ENCODE assay signal across 10 mouse cellular contexts in genomic region chr12:109406018-109406417, GRCm38 (mm10). TPM values are rescaled to one million over a fixed set of nuclear protein-coding genes. Genes with fewer than 3 reads are reported as not detected.
"Had no signal": no experiment of that assay in that cellular context is flagged by ENCODE, and none has a peak within 500 bp of the region (broad histone marks: within the 10 kb centered on the region; RNA-seq: fewer than 3 reads in every experiment).

No protein-coding gene starts in this region.

- H3K27ac ChIP-seq: limb, embryonic 13.5 days; liver, embryonic 14.5 days; midbrain, embryonic 12.5 days; stomach, postnatal 0 days had no signal

- H3K36me3 ChIP-seq: limb, embryonic 13.5 days; midbrain, embryonic 12.5 days had no signal

- H3K9me3 ChIP-seq: limb, embryonic 13.5 days; midbrain, embryonic 12.5 days had no signal

- ATAC-seq: midbrain, embryonic 16.5 days had no signal

- H3K9ac ChIP-seq: limb, embryonic 13.5 days; liver, embryonic 14.5 days; midbrain, embryonic 12.5 days had no signal

- DNase-seq: kidney, postnatal 10 days; kidney, postnatal 4 days; lung, adult 18-20 months had no signal

- H3K27me3 ChIP-seq: limb, embryonic 13.5 days had no signal

- H3K4me2 ChIP-seq: limb, embryonic 13.5 days; midbrain, embryonic 12.5 days had no signal

- H3K4me3 ChIP-seq: limb, embryonic 13.5 days; midbrain, embryonic 12.5 days had no signal

RNA-seq across cellular contexts. Expression of gene Dlk1, which starts 46.6 kb away (rescaled TPM):
- total RNA-seq: liver, adult 2 months; megakaryocyte-erythroid progenitor cell, adult 5-6 weeks had no signal
